Mouse (Mus musculus) frontal cortex, adult (tissue): ENCODE results near the gene Plcb4.

Source experiments
- ATAC-seq: cut with Nextera tagmentation; 2 replicates; pipeline ENCODE4 v1.9.2; 2017; ENCODE audit warnings: mild to moderate bottlenecking, moderate library complexity, mixed read lengths; ENCODE audit not compliant: low TSS enrichment

The Plcb4 gene

GRCm38 (mm10) chr2:135854059-135854458 lies 195.2 kb downstream of the Plcb4 start:
- no peak for ATAC-seq

- no peak for ATAC-seq
These were observed 197.2 kb downstream of the Plcb4 start for GRCm38 (mm10) chr2:135855890-135856490.

GRCm38 (mm10) chr2:135856826-135857225 lies 198.0 kb downstream of the Plcb4 start:
- no peak for ATAC-seq

GRCm38 (mm10) chr2:135861531-135862488 lies 203.0 kb downstream of the Plcb4 start:
- peak; percentile 95 for ATAC-seq

GRCm38 (mm10) chr2:135862489-135863390 lies 203.9 kb downstream of the Plcb4 start:
- ATAC-seq: no peak

- no peak for ATAC-seq
These were observed 204.7 kb downstream of the Plcb4 start for GRCm38 (mm10) chr2:135863391-135864076.

GRCm38 (mm10) chr2:135866421-135866820 lies 207.6 kb downstream of the Plcb4 start:
- ATAC-seq: no peak

GRCm38 (mm10) chr2:135866838-135867237 lies 208.0 kb downstream of the Plcb4 start:
- no peak for ATAC-seq

- ATAC-seq: no peak
These were observed 210.8 kb downstream of the Plcb4 start for GRCm38 (mm10) chr2:135869637-135870036.

- ATAC-seq: no peak
These were observed 214.3 kb downstream of the Plcb4 start for GRCm38 (mm10) chr2:135873146-135873545.

GRCm38 (mm10) chr2:135873761-135874160 lies 214.9 kb downstream of the Plcb4 start:
- ATAC-seq: no peak

- peak; percentile 87 for ATAC-seq
These were observed 216.7 kb downstream of the Plcb4 start for GRCm38 (mm10) chr2:135875549-135875948.

GRCm38 (mm10) chr2:135879356-135879755 lies 220.5 kb downstream of the Plcb4 start:
- no peak for ATAC-seq

- no peak for ATAC-seq
These were observed 221.5 kb downstream of the Plcb4 start for GRCm38 (mm10) chr2:135880269-135880760.

- ATAC-seq: no peak
These were observed 224.5 kb downstream of the Plcb4 start for GRCm38 (mm10) chr2:135883359-135883758.

GRCm38 (mm10) chr2:135884534-135885180 lies 225.8 kb downstream of the Plcb4 start:
- no peak for ATAC-seq

- ATAC-seq: no peak
These were observed 226.8 kb downstream of the Plcb4 start for GRCm38 (mm10) chr2:135885607-135886006.

GRCm38 (mm10) chr2:135886081-135886679 lies 227.4 kb downstream of the Plcb4 start:
- ATAC-seq: no peak

- ATAC-seq: no peak
These were observed 229.0 kb downstream of the Plcb4 start for GRCm38 (mm10) chr2:135887805-135888204.

GRCm38 (mm10) chr2:135888206-135888605 lies 229.4 kb downstream of the Plcb4 start:
- no peak for ATAC-seq
